Mouse (Mus musculus): ENCODE data around the gene Cry2.
"Not testable (repeated sequence)": the region's sequence is repeated elsewhere in the genome, so short reads cannot be mapped to it uniquely, and the experiment has no call there.

The Cry2 gene

DNA sequence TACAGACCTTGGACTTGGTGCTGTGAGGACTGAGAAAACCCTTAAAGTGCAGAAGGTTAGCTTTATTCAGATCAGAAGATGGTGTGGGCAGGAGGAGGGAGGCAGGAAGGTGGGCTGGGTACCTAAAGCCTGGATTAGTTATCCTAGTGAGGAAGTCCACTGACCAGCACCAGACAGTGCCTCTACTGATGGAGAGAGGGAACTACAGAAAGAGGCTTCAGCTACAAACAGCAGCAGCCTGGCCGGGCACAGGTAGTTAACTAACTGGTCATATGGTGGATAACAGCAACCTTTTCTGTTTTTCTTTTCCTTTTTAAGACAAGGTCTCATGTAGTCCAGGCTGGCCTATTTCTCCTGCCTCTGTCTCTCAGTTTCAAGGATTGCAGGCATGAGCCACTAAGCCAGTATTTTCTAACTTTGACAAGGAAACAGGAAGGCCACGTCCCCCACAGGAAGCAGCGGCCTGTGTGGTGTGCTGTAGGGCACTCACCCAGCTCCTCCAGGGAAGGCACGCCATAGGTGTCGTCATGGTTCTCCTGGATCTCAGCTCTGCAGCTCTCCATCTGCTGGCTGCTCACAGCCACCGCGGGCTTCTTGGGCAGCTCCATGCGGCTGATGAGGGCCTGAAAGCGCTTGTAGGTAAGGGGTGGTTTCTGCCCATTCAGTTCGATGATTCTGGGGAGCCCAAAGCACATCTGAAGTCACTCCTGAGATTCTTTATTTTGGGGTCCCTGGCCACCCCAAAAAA is 11.3 kb downstream of the Cry2 start:
- peak; percentile 29; the same call in 1 of the 2 replicates for ATAC-seq (ENCODE audit: low TSS enrichment)

DNA sequence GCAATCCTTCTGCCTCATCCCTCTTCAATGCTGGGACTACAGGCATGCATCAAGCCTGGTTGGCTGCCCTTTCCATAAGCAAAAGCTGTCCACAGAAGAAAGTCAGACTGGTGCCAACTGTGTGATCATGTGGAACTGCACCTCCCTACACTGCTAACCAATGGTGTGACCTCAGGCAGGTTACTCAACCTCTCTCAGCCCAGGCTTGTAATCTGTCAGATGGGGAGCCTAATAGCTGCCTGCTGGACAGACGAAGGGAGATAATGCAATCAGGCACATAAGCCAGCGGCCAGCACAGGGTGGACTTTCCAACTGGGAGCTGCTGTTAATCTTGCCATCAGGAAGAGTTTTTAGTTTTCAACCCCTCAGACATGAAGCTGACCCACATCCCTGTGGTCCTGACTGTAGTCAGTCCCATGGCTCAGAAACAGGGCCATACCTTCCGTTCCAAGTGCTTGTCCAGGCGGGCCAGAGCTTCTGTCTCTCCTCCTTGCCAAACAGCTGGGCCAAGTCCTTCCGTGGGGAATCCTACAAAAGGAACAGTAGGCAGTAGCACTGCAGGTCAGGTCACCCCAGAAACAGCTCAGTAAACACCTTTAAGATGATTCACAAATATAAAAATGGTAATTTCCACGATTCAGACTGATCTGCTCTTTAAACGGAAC is 12.0 kb downstream of the Cry2 start:
- ATAC-seq (ENCODE audit: low TSS enrichment), result no peak

DNA sequence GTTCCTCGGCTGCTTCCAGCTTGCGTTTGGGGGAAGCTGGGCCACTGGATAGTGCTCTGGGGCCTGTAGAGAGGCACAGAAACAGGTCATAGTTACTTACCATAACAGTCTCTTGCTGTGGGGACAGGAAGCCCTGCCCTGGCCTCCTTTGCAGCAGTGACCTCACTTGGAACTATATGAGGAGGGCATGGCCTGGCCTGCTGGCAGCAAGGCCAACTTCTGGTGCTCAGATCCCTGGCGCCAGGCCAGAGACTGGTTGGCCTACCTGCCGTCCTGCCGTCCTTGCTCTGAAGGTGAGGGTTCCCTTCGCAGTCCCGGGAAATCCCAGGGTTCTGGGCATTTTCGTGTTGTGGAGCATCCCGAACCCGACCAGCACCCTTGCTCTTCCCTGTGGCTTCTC is 22.1 kb downstream of the Cry2 start:
- no peak for ATAC-seq (ENCODE audit: low TSS enrichment)

DNA sequence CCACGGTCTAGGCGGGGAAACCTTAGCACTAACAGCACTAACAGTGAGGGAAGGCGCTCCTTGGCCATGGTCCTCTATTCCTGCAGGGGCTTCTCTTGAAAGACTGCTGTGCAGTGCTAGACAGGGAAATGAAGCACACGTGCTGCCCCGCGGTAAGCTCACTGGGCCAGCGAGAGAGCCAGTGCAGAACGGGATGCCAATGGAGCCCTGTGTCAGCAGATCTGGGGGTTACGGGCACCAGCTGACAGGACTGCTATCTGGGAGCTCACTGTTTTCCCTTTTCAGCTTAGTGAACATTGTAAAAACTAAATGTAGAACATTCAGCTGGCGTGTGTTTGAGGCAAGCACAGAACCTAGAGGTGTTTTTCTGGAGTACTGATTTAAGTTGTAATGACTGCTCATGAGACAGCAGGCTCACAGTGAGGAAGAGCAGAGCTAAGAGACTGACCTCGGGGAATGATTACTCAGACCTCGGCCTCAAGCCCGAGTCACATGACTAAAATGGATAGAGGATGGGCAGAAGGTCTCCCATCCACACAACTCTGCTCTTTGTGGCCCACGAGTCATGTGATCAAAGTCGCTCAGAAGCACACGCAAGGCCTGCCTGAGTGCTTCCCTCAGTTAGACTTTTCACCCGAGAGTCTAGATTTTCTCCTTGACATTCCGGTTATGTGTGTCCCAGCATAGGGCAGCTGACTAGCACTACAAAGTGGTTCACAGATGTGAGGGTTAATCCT is 25.4 kb downstream of the Cry2 start:
- 0 out of 2 replicates have a peak, but pooled peaks have one; percentile 7 for ATAC-seq (ENCODE audit: low TSS enrichment)

DNA sequence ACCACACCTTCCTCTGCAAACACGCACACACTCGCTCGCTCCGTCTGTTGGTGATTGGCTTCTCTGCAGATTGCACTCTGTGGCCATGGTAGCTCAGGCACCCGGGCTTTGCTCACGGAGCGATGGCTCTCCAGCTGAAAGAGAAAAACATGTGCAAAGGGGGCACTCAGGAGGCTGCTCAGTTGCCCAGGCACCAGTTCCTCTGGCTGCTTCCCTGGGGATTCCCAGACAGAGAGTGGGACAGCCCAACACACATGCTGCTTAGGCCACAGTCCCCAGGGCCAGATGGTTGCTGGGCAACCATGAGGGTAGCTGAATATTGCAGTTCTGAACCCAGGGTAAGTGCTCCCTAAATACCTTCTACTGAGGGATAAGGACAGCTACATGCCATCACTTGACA is 28.2 kb downstream of the Cry2 start:
- no peak for ATAC-seq (ENCODE audit: low TSS enrichment)

DNA sequence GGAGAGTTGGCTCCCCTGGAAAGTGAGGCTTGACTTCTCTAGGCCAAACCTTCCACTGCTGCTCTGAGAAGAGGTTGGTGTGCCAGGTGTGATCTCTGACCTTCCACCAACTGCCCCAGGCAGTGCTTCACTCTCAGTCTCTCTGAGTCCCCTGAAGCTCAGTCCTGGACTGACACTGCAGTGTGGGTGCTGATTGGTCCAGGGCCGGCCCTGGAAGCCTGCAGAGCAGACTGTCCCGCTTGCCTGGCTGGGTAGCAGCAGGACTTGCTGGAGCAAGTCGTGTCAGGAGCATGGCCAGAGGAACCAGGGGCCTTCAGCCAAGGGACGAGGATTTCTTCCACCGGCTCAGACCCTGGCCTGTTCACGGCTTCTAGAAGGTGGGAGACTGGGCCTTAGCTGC is 29.1 kb downstream of the Cry2 start:
- no peak for ATAC-seq (ENCODE audit: low TSS enrichment)

DNA sequence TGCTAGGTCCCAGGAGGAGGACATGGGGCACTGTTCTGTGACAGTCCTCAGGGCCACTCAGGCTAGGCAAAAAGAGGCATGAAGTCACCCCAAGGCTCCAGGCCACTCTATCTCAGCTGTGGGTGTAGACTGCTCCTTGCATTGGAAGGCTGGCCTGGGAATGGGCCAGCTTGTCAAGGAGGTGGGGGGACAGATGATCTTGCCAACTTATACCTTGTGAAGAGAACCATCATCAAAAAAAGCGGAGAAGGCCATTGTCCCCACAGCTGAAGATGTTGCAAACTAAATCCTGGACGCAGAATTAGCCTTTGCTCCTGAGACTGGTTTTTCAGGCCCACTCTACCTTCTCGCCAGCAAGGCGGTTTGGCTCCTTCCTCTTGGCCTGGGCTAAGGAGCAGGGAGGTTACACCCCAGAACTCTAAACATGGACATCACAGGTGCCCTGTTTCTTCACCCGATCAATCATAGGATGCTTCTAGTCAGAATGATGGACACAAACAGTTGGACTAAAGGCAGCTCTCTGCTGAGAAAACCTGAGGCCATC is 30.0 kb downstream of the Cry2 start:
- no peak for ATAC-seq (ENCODE audit: low TSS enrichment)

DNA sequence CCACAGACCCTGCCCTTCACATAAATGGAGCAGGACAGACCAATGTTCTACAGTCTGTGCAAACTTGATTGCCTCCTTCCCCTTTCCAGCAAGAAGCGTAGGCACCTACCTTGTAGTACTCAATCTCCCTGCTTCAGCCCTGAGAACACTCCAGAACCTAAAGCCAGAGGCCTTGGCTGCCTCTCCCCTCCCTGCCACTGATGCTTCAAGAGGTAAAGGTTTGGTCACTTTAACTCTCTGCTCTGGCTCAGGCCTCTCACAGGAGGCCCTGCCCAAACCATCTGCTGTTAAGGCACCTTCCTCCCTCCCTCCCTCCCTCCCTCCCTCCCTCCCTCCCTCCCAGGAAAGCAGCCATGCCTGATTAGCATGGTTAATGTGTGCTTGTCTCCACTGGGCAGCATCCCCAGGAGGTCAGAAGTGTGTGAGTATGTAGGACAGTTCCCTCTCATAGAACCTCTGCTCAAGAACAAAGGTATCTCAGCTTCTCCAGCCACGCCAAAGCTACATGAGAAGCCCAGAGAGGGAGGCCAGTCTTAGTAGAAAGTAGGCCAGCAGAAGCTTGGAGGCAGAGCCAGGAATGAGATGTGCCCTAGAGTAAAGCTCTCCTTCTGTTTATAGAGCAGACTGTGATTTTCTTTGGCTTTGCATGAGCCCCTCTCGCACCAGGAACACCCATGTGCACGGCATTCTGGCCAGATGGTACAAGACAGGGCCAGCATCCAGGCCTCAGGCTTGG is 31.1 kb downstream of the Cry2 start:
- peak; percentile 62 for ATAC-seq (ENCODE audit: low TSS enrichment)

DNA sequence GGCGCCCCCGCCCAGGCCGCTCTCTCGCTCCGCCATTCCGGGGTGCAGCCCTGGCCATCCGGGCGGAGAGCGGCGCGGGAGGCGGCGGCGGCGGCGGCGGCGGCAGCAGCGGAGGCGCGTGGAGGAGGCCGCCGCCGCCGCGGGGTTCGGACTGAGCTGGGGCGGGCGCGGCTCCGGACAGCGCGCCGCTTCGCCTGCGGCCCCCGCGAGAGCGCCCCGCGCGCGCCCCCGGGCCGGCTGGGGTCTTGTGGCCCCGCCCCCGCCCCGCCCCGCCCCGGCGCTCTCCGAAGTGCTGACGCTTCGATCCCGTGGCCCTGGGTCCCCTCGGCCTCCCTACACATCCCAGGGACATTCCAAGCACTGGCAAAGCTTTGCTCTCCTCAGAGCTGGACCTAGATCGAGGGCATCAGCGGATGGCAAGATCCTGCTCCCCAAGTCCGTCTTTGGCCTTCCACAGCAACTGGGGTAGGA is 32.7 kb downstream of the Cry2 start, which contains the start of gene Mapk8ip1:
Gene Mapk8ip1, minus strand, starts transcription at position 173 of the 471 bp plus-strand sequence.
- ATAC-seq (ENCODE audit: low TSS enrichment), result peak; percentile 12; the same call in 1 of the 2 replicates

DNA sequence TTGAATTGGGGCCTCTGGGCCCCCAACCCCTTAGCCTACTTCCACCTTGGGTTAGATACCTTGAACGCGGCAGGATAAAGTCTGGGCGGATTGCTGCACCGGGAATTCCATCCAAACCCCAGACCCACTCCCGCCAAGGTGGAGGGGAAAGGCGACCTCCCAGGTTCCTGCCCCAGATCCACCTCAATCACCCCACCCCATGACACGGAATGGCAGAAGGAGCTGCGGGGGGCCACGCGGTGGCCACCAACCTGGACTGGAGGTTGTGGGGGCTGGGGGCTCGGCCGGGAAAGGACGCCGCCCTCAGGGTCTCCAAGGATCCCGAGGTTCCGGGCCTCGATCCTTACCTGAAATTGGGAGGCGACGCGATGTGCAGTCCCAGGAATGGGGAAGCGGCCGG is 33.2 kb downstream of the Cry2 start:
- no peak for ATAC-seq (ENCODE audit: low TSS enrichment)

DNA sequence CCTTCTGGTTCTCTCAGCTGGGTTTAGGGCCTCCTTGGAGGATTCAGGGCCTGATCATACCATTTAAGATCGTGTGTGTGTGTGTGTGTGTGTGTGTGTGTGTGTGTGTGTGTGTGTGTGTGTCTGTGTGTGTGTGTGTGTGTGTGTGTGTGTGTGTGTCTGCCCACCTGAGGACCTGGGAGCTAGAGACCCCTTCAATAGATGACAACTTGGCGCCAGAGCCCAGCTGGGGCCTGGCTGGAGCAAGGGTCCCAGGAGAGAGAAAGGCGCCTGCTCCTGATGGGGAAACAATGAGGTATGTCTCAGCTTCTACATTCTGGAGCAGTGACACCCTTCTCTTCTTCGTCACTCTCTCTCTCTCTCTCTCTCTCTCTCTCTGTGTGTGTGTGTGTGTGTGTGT is 34.0 kb downstream of the Cry2 start:
- not testable (repeated sequence) for ATAC-seq (ENCODE audit: low TSS enrichment)

DNA sequence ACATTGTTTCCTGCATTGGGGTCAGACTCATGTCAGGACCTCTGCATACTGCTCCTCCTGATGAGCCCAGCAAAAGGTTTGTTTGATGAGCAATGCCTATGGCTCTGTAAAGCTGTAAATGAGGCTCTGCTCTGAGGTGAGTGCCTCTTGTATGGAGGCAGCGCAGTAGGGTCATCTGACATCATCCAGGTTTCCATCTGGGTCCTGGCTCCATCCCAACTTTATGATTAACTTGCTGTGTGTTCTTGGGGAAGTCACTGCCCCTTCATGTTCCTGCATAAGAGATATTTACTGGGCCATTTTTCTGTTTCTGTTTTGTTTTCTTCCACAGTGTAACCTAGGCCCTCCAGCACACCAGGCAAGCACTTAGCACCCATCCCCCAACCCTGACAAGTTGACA is 36.4 kb downstream of the Cry2 start:
- no peak for ATAC-seq (ENCODE audit: low TSS enrichment)

DNA sequence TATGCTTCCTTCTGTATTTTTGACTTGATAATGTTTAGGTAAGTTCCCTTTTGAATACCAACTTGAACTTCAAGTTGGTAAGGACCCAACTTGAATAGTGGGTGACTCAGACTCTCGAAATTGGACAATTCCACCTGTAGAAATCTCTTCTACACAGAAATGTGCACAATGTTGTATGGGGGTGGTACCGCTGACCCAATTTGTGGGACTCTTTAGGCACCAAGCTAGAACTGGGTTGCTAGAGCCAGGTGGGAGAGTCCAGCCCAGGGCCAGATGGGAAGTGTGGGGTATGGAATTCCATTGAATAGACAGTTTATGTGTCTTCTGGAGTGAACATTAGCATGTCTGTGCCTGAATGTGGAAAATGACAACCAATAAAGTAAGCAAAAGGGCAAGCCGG is 38.3 kb downstream of the Cry2 start:
- peak; percentile 12; the same call in 1 of the 2 replicates for ATAC-seq (ENCODE audit: low TSS enrichment)

DNA sequence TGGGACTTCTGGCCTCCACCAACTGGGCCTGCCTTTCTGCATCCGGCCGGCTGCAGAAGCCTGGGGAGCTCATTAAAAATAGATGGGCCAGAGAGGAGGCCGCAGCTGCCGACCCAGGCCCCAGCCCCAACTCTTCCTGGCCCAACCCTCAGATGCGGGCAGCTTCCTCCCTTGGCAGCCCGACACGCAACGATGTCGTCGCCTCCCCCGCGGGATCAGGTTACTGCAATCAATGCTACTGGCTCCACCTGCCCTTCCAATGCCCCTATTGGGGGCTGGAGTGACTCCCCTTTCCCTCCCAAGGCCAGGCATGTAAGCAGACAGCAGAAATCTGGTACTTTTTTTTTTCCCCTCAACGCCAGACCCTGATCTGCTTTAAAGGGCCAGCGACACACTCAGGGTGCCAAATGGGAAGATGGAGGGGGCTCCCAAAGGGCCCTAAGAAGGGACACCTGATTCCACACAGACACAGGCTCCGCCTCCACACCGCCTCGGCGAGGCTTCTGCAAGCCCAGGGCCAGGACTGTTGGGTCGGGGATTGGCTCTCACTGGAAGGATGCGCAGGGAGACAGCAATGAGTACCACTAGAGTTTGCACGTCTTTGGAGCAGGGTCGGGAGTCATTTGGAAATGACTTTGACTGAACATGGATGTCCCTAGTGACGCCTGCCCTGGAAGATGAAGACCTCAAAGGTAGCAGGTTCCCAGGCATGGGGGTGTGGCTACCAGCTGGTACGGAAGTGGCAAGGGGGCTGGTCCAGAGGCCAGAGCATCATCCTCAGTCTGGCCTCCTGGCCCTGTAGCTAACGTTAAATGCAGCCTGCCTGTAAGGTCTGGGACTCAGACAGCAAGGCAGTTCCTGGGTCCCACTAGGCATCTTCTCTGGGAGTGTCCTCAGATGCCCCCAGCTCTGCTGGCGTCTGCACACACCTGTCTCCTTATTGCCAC is 41.3 kb downstream of the Cry2 start:
- no peak for ATAC-seq (ENCODE audit: low TSS enrichment)

DNA sequence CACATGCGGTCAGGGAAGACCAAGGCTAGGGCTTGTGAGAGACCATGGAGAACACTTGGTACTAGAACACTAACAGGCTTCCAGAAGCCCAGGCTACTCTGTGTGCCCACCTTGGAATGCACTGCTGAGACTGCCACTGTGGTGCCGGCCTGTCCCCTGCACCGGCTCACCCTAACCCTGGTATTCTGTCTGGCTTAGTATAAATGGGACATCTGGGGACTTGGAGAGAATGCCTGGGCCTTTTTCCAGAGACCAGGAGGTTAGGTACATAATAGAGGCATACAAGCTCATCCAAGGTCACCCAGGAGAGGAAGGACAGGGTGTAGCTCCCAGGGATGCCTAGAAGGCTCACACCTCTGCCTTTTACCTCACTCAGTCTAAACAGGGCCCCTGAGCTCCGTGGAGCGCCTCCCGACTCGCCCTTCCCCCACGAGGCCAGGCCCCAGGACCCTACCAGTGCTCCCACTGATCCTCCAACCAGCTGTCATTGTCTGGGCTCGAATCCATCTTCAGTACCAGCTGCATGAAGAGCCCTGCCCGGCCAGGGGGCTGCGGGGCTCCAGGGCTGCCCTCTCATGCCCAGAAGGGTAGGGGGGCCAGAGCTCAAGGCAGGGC is 42.0 kb downstream of the Cry2 start:
- ATAC-seq (ENCODE audit: low TSS enrichment), result no peak

DNA sequence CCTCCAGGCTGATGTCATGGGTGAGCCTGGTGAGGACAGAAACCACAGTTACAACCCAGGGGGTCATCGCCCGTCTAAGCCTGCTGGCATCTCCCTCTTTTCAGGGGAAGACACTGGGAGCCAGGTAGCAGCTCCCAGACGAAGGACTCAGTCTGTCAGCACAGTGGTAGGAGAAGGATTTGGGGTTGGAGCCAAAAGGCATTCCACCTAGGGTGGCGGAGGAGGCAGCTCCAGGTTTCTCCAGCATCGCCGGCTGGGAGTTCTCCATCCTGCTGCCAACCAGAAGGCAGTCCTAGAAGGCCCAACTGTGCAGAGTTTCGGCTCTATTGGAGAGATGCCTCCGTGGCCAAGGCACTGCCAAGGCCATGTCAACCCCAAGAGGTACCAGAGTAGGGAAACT is 42.7 kb downstream of the Cry2 start:
- peak; percentile 4; the same call in 1 of the 2 replicates for ATAC-seq (ENCODE audit: low TSS enrichment)

DNA sequence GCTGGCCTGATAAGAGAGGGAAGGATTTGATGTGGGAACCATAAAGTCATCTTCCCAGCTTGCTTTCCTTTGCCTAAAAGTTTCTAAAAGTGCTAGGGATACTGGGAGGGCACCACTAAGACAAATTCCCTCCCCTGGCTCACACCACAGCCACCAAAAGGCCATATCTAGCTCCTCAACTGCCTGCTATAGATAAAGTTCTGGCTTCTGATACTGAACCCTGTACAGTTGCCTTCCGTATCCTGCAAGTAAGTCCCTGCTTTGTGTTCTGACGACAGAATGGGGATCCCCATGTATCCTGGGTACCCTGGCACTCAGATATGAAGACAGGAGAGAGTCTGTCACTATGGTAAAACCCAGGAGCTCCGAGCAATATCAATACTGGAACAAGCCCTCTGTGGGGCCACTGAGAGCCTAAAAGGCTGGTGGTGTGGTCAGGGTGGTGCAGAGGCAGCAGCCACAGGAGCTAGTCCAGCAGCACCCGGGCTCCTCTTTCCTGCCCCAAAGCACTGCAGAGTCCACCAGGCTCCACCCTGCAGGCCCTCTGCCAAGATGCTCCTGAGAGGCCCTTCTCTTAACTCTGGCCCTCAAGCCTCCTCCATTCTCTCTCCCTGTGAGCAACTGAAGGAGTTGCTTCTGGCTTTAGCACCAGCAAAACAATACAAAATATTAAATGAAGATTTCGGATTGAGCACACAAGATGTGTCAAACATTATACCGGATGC is 43.5 kb downstream of the Cry2 start:
- no peak for ATAC-seq (ENCODE audit: low TSS enrichment)

DNA sequence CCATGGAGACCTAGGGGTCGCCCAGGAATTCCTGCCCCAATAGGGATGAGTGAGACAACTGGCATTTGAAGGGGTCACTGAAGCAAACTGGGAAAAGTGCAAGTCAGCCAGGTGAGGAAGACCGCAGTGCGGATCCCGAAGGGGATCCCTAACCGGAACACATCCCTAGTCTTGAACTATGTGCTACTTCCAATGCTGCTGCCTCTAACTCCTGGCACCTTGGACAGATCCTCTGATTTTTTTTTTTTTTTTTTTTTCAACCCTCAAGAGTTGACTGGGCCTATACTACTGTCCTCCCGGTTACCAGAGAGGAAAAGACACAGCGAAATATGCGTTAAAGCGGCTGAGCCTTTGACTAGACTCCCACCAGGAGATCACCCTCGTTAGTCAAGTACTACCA is 44.2 kb downstream of the Cry2 start:
- no peak for ATAC-seq (ENCODE audit: low TSS enrichment)

Data from frontal cortex, adult (tissue).